In genomic region chr5:143315514-143315888, GRCm38 (mm10) we compare ENCODE assay signal across 8 mouse cellular contexts. TPM values are rescaled to one million over a fixed set of nuclear protein-coding genes. Genes with fewer than 3 reads are reported as not detected.
DNase-seq lines count a peak whose midpoint lies in the region; ATAC-seq and TF ChIP-seq lines count a peak whose summit lies in the region.

No protein-coding gene starts in this region.

- WGBS in kidney, adult 2 months = 20% methylated on average over 8 of the region's 8 CpGs
- WGBS in embryonic facial prominence, embryonic 10.5 days = 11% methylated on average over 8 of the region's 8 CpGs
- 13% methylated on average over 8 of the region's 8 CpGs for WGBS in midbrain, embryonic 16.5 days

- no peak overlapping the region for H3K9ac ChIP-seq in midbrain, embryonic 16.5 days (ENCODE audit: low read depth, low read length)

- TF ChIP-seq CTCF in kidney, adult 2 months (conservative IDR thresholded peaks at IDR 0.05; ENCODE audit: insufficient read depth, insufficient read length, low read depth, low read length) = no peak

- H3K9me3 ChIP-seq in embryonic facial prominence, embryonic 10.5 days = no peaks in the 10 kb centered on the region
- H3K9me3 ChIP-seq in midbrain, embryonic 16.5 days (replicated peaks; ENCODE audit: control insufficient read depth, low read length, poor library complexity, severe bottlenecking) = no peaks in the 10 kb centered on the region

- H3K27ac ChIP-seq in kidney, adult 2 months (ENCODE audit: insufficient read depth, low read depth, low read length) = no peak overlapping the region
- peak overlapping the region; percentile 98 for H3K27ac ChIP-seq in embryonic facial prominence, embryonic 10.5 days (replicated peaks)
- peak overlapping the region; percentile 97 for H3K27ac ChIP-seq in midbrain, embryonic 16.5 days (ENCODE audit: low read length)

- no peak for TF ChIP-seq POLR2A in kidney, adult 2 months (IDR thresholded peaks at IDR 0.05; ENCODE audit: low read depth, low read length)

- no peak for DNase-seq in kidney, adult 2 months
- no peak for DNase-seq in kidney, adult 18-20 months
- DNase-seq in embryonic facial prominence, embryonic 10.5 days (ENCODE audit: low spot score) = no peak
- DNase-seq in urinary bladder, adult 18-20 months (ENCODE audit: low spot score in 2 of 2) = no peak
- no peak for DNase-seq in right cerebral cortex, adult 2 months (ENCODE audit: low spot score in 2 of 2)
- no peak for DNase-seq in layer of hippocampus, postnatal 25 days (ENCODE audit: extremely low spot score in 1 of 2, low spot score in 1 of 2)

- ATAC-seq in inflammation-experienced regulatory T-cells, adult 6 months = peak; percentile 3
- peak; percentile 37 for ATAC-seq in midbrain, embryonic 16.5 days

- H3K27me3 ChIP-seq in kidney, adult 2 months (replicated peaks; ENCODE audit: control insufficient read depth, insufficient read depth, low read length) = no peaks in the 10 kb centered on the region
- H3K27me3 ChIP-seq in embryonic facial prominence, embryonic 10.5 days (replicated peaks; ENCODE audit: low read depth, poor library complexity, severe bottlenecking) = no peaks in the 10 kb centered on the region
- no peaks in the 10 kb centered on the region for H3K27me3 ChIP-seq in midbrain, embryonic 16.5 days (ENCODE audit: control insufficient read depth, insufficient read depth, low read depth, low read length)

- H3K4me2 ChIP-seq in midbrain, embryonic 16.5 days (ENCODE audit: low read length) = peak overlapping the region; percentile 68

- peaks cover 8% of the 10 kb centered on the region; the same call in 1 of the 2 replicates for H3K4me1 ChIP-seq in kidney, adult 2 months (ENCODE audit: control insufficient read depth, insufficient read depth, low read length)
- peaks cover 24% of the 10 kb centered on the region for H3K4me1 ChIP-seq in embryonic facial prominence, embryonic 10.5 days
- H3K4me1 ChIP-seq in midbrain, embryonic 16.5 days (ENCODE audit: control insufficient read depth, insufficient read depth, low read length) = peaks cover 21% of the 10 kb centered on the region

- H3K36me3 ChIP-seq in kidney, adult 2 months (ENCODE audit: control insufficient read depth, insufficient read depth, low read length) = no peaks in the 10 kb centered on the region; the same call in 1 of the 2 replicates
- H3K36me3 ChIP-seq in embryonic facial prominence, embryonic 10.5 days (replicated peaks) = peaks cover 79% of the 10 kb centered on the region
- H3K36me3 ChIP-seq in midbrain, embryonic 16.5 days (ENCODE audit: control insufficient read depth, insufficient read depth, low read length) = peaks cover 22% of the 10 kb centered on the region

- H3K4me3 ChIP-seq in kidney, adult 2 months (ENCODE audit: insufficient read depth, low read depth, low read length) = peak overlapping the region; percentile 24; the same call in 1 of the 2 replicates
- peak overlapping the region; percentile 70 for H3K4me3 ChIP-seq in embryonic facial prominence, embryonic 10.5 days
- peak overlapping the region; percentile 89 for H3K4me3 ChIP-seq in midbrain, embryonic 16.5 days (ENCODE audit: low read depth, low read length)

RNA-seq across cellular contexts. Expression of gene E130309D02Rik, which starts 0.3 kb away (rescaled TPM):
- polyA plus RNA-seq in kidney, adult 2 months (2012; rRNA removed) = 17.9 and 18.1 TPM in 2 replicates
- polyA plus RNA-seq in embryonic facial prominence, embryonic 10.5 days (2016; fragmentation: Nextera tagmentation; extraction: Ambion mirVana) = 62.1 and 65.4 TPM in 2 replicates
- 1 to 10 TPM; 5.4 to 6.2 (median 5.6) TPM for polyA plus RNA-seq in inflammation-experienced regulatory T-cells, adult 6 months (2017; shearing (Covaris generic))
- 25.3 and 31.3 TPM in 2 replicates for polyA plus RNA-seq in midbrain, embryonic 16.5 days (2015; fragmentation: Nextera tagmentation; extraction: Ambion mirVana)
- total RNA-seq in layer of hippocampus, postnatal 25 days (2021) = 10 to 100 TPM; 23.4 to 25.2 TPM

RNA-seq across cellular contexts. Expression of gene Zdhhc4, which starts 13.6 kb away (rescaled TPM):
- 80.6 and 85.0 TPM in 2 replicates for polyA plus RNA-seq in kidney, adult 2 months (2012; rRNA removed)
- polyA plus RNA-seq in embryonic facial prominence, embryonic 10.5 days (2016; fragmentation: Nextera tagmentation; extraction: Ambion mirVana) = 71.0 and 77.2 TPM in 2 replicates
- 10 to 100 TPM; 52.1 to 67.4 (median 67.2) TPM for polyA plus RNA-seq in inflammation-experienced regulatory T-cells, adult 6 months (2017; shearing (Covaris generic))
- polyA plus RNA-seq in midbrain, embryonic 16.5 days (2015; fragmentation: Nextera tagmentation; extraction: Ambion mirVana) = 70.4 and 71.7 TPM in 2 replicates
- total RNA-seq in layer of hippocampus, postnatal 25 days (2021) = 10 to 100 TPM; 41.8 to 49.9 TPM

RNA-seq across cellular contexts. Expression of gene Zfp853, which starts 22.1 kb away (rescaled TPM):
- polyA plus RNA-seq in kidney, adult 2 months (2012; rRNA removed) = 0.99 and 1.1 TPM in 2 replicates
- not detected in 2 replicates for polyA plus RNA-seq in embryonic facial prominence, embryonic 10.5 days (2016; fragmentation: Nextera tagmentation; extraction: Ambion mirVana)
- not detected for polyA plus RNA-seq in inflammation-experienced regulatory T-cells, adult 6 months (2017; shearing (Covaris generic))
- 0.15 and 0.48 TPM in 2 replicates for polyA plus RNA-seq in midbrain, embryonic 16.5 days (2015; fragmentation: Nextera tagmentation; extraction: Ambion mirVana)
- total RNA-seq in layer of hippocampus, postnatal 25 days (2021) = 1 to 10 TPM; 5.5 to 6.6 TPM

RNA-seq across cellular contexts. Expression of gene Grid2ip, which starts 41.6 kb away (rescaled TPM):
- polyA plus RNA-seq in kidney, adult 2 months (2012; rRNA removed) = 0.13 TPM in 1 of 2 replicates, not detected in the other
- polyA plus RNA-seq in embryonic facial prominence, embryonic 10.5 days (2016; fragmentation: Nextera tagmentation; extraction: Ambion mirVana) = 0.09 and 0.14 TPM in 2 replicates
- not detected for polyA plus RNA-seq in inflammation-experienced regulatory T-cells, adult 6 months (2017; shearing (Covaris generic))
- 0.80 and 0.87 TPM in 2 replicates for polyA plus RNA-seq in midbrain, embryonic 16.5 days (2015; fragmentation: Nextera tagmentation; extraction: Ambion mirVana)
- total RNA-seq in layer of hippocampus, postnatal 25 days (2021) = 1 to 10 TPM; 1.1 to 1.4 TPM

RNA-seq across cellular contexts. Expression of gene Zfp316, which starts 45.7 kb away (rescaled TPM):
- polyA plus RNA-seq in kidney, adult 2 months (2012; rRNA removed) = 4.5 and 6.4 TPM in 2 replicates
- 3.1 and 3.5 TPM in 2 replicates for polyA plus RNA-seq in embryonic facial prominence, embryonic 10.5 days (2016; fragmentation: Nextera tagmentation; extraction: Ambion mirVana)
- under 1 TPM; 0.16 to 0.40 (median 0.34) TPM for polyA plus RNA-seq in inflammation-experienced regulatory T-cells, adult 6 months (2017; shearing (Covaris generic))
- 8.7 and 9.6 TPM in 2 replicates for polyA plus RNA-seq in midbrain, embryonic 16.5 days (2015; fragmentation: Nextera tagmentation; extraction: Ambion mirVana)
- total RNA-seq in layer of hippocampus, postnatal 25 days (2021) = 10 to 100 TPM; 22.0 to 22.5 TPM

Comparison
In these comparisons a context has a peak if more than half of its experiments do, and no peak if none do; other contexts are left out.
1. H3K4me3 ChIP-seq: peak in every context shown above with its lines; median percentile 89 in midbrain, embryonic 16.5 days; 70 in embryonic facial prominence, embryonic 10.5 days; 24 in kidney, adult 2 months.